Mouse (Mus musculus): ENCODE results near the gene Ncl. TPM values are rescaled to one million over a fixed set of nuclear protein-coding genes. Genes with fewer than 3 reads are reported as not detected.

The Ncl gene
- polyA plus RNA-seq, 1 experiment from 2014 or later: 172 TPM

DNA sequence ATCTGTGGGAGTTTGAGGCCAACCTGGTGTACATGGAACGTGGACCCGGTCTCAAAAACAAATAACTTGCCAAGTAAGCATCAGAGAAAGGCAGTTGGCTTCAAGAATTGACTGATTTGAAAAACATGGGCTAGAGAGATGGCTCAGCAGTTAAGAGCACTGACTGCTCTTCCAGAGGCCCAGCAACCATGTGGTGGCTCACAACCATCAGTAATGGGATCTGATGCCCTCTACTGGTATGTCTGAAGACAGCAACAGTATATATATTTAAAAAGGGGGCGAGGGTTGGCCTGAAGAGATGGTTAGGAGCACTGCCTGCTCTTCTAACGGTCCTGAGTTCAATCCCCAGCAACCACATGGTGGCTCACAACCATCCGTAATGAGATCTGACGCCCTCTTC lies 4.5 kb upstream of the Ncl start:
- H3K36me3 ChIP-seq (ENCODE audit: control insufficient read depth, insufficient read depth): no peaks in the 10 kb centered on the region
- H3K4me1 ChIP-seq (replicated peaks; ENCODE audit: control insufficient read depth, insufficient read depth, low read length): no peaks in the 10 kb centered on the region
- H3K27ac ChIP-seq (ENCODE audit: low read depth, low read length): no peak overlapping the region
- H3K27me3 ChIP-seq (replicated peaks; ENCODE audit: control insufficient read depth, insufficient read depth, low read length): no peaks in the 10 kb centered on the region
- no peaks in the 10 kb centered on the region for H3K9me3 ChIP-seq (ENCODE audit: control insufficient read depth)
- no peak overlapping the region for H3K9ac ChIP-seq (ENCODE audit: low read depth, low read length)
- TF ChIP-seq CTCF (IDR thresholded peaks at IDR 0.05; ENCODE audit: low read depth): peak; percentile 72
- no peak overlapping the region for H3K4me3 ChIP-seq (ENCODE audit: low read depth, low read length)
- H3K4me2 ChIP-seq (replicated peaks; ENCODE audit: low read depth): no peak overlapping the region
- 21% methylated on average over 6 of the region's 6 CpGs for WGBS
- no peak for ATAC-seq

DNA sequence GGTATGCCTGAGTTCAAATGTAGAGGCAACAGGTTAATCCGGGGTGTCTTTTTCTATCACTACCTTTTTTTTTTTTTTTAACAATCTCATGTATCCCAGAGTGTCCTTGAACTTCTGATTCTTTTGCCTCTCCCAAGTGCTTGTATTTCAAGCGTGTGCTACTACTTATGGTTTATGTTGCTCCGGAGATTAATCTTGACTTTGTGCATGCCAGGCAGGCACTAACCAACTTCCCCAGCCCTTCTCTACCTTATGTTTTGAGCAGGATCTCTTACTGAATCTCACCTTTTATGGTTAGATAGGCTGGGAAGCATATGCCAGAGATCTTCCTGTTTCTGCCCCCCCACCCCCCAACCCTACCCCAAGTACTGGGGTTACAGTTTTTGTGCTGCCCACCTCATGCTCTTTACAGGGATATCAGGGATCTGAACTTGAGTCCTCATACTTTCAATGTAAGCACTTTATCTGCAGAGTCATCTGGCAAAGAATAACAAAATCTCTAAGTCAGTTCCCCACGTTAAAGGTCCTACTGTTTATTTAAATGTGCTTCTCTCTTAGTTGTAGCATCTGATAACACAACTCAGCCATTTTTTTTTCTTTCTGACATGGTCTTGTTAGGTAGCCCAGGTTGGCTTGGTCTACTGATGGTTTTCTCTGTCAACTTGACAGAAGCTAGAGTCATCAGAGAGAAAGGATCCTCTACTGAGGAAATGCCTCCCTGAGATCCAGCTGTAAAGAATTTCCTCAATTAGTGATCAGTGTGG lies 2.8 kb upstream of the Ncl start:
- H3K27ac ChIP-seq (ENCODE audit: low read depth, low read length): no peak overlapping the region
- H3K27me3 ChIP-seq (replicated peaks; ENCODE audit: control insufficient read depth, insufficient read depth, low read length): no peaks in the 10 kb centered on the region
- no peaks in the 10 kb centered on the region for H3K4me1 ChIP-seq (replicated peaks; ENCODE audit: control insufficient read depth, insufficient read depth, low read length)
- no peak for ATAC-seq
- no peak overlapping the region for H3K4me3 ChIP-seq (ENCODE audit: low read depth, low read length)
- no peak for TF ChIP-seq CTCF (IDR thresholded peaks at IDR 0.05; ENCODE audit: low read depth)
- H3K9ac ChIP-seq (ENCODE audit: low read depth, low read length): no peak overlapping the region
- H3K36me3 ChIP-seq (ENCODE audit: control insufficient read depth, insufficient read depth): peaks cover 2% of the 10 kb centered on the region
- H3K9me3 ChIP-seq (ENCODE audit: control insufficient read depth): no peaks in the 10 kb centered on the region
- WGBS: 56% methylated on average over 4 of the region's 4 CpGs
- no peak overlapping the region for H3K4me2 ChIP-seq (replicated peaks; ENCODE audit: low read depth)

DNA sequence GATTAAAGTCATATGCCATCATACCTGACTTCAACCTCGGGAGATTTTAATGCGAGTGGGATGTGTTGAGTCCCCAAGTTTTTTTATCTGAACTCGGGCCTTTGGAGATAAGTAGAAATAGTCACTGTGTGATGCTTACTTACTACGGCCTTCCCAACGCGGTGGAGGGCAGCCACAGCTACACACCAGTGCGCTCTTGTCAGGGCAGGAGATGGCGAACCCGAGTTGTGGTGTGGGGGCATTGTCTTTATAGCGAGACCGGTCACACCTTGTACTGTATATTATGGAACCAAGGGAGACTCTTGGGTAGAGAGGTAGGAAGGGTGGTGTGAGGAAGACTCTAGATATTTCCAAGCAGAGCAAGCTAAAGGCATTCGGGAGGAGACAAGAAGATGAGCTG lies 1.2 kb upstream of the Ncl start:
- H3K36me3 ChIP-seq (ENCODE audit: control insufficient read depth, insufficient read depth): peaks cover 18% of the 10 kb centered on the region
- peak overlapping the region; percentile 90 for H3K4me3 ChIP-seq (ENCODE audit: low read depth, low read length)
- no peak for TF ChIP-seq CTCF (IDR thresholded peaks at IDR 0.05; ENCODE audit: low read depth)
- peak overlapping the region; percentile 95 for H3K4me2 ChIP-seq (replicated peaks; ENCODE audit: low read depth)
- ATAC-seq: no peak
- peak overlapping the region; percentile 79; the same call in 1 of the 2 replicates for H3K9ac ChIP-seq (ENCODE audit: low read depth, low read length)
- no peaks in the 10 kb centered on the region for H3K4me1 ChIP-seq (replicated peaks; ENCODE audit: control insufficient read depth, insufficient read depth, low read length)
- H3K27me3 ChIP-seq (replicated peaks; ENCODE audit: control insufficient read depth, insufficient read depth, low read length): no peaks in the 10 kb centered on the region
- WGBS: 12% methylated on average over 12 of the region's 12 CpGs
- no peaks in the 10 kb centered on the region for H3K9me3 ChIP-seq (ENCODE audit: control insufficient read depth)
- no peak overlapping the region for H3K27ac ChIP-seq (ENCODE audit: low read depth, low read length)

- H3K36me3 ChIP-seq (ENCODE audit: control insufficient read depth, insufficient read depth): peaks cover 24% of the 10 kb centered on the region
- no peak for TF ChIP-seq CTCF (IDR thresholded peaks at IDR 0.05; ENCODE audit: low read depth)
- H3K4me3 ChIP-seq (ENCODE audit: low read depth, low read length): peak overlapping the region; percentile 90
- H3K4me2 ChIP-seq (replicated peaks; ENCODE audit: low read depth): peak overlapping the region; percentile 95
- H3K27me3 ChIP-seq (replicated peaks; ENCODE audit: control insufficient read depth, insufficient read depth, low read length): no peaks in the 10 kb centered on the region
- WGBS: 0% methylated on average over 26 of the region's 26 CpGs
- peak; percentile 35 for ATAC-seq
- H3K4me1 ChIP-seq (replicated peaks; ENCODE audit: control insufficient read depth, insufficient read depth, low read length): no peaks in the 10 kb centered on the region
- peak overlapping the region; percentile 79 for H3K9ac ChIP-seq (ENCODE audit: low read depth, low read length)
- H3K27ac ChIP-seq (ENCODE audit: low read depth, low read length): peak overlapping the region; percentile 72
- no peaks in the 10 kb centered on the region for H3K9me3 ChIP-seq (ENCODE audit: control insufficient read depth)
Measured at GRCm38 (mm10) chr1:86359798-86360179, 589 bp upstream of the Ncl start.

DNA sequence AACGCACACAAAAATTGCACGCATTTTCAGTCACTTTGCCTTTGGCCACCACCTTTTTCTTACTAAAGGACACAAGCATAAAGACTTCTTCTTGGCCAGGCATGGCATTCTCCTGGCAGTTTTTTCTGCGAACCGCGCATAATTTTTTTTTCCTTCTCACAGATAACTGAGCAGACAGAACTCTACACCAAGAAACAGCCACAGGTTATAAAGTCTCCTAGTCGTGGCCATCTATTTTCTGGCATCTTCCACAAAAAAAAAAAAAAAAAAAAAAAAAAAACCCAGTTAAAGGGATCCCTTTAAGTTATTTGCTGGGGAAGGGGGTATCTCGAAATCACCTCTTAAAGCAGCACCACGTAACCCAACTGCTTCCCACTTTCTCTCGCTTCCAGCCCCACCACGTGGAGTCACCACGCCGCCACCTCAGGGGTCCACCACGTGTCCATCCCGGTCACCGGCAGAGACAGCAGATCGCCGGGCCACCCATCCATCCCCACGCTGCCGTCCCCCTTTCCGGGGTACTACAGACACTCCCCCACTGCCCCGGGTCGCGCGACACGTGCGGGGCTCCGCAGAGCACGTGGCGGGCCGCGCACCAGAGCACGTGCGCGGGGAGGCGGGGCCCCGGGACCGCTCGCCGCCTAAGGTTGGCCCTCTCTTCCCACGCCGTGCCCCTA lies 833 bp downstream of the Ncl start:
- ATAC-seq: peak; percentile 15; the same call in 1 of the 2 replicates
- Histone ChIP-seq H3K27ac (ENCODE audit: low read depth, low read length) (peak overlapping the region; percentile 100; the same call in 1 of the 2 replicates), H3K4me3 (ENCODE audit: low read depth, low read length) (peak overlapping the region; percentile 90), H3K4me1 (replicated peaks; ENCODE audit: control insufficient read depth, insufficient read depth, low read length) (no peaks in the 10 kb centered on the region), H3K36me3 (ENCODE audit: control insufficient read depth, insufficient read depth) (peaks cover 38% of the 10 kb centered on the region), H3K9me3 (ENCODE audit: control insufficient read depth) (no peaks in the 10 kb centered on the region), H3K9ac (ENCODE audit: low read depth, low read length) (peak overlapping the region; percentile 95), H3K4me2 (replicated peaks; ENCODE audit: low read depth) (peak overlapping the region; percentile 95), H3K27me3 (replicated peaks; ENCODE audit: control insufficient read depth, insufficient read depth, low read length) (no peaks in the 10 kb centered on the region)
- under 1% methylated on average over 41 of the region's 41 CpGs for WGBS
- TF ChIP-seq CTCF (IDR thresholded peaks at IDR 0.05; ENCODE audit: low read depth): no peak

DNA sequence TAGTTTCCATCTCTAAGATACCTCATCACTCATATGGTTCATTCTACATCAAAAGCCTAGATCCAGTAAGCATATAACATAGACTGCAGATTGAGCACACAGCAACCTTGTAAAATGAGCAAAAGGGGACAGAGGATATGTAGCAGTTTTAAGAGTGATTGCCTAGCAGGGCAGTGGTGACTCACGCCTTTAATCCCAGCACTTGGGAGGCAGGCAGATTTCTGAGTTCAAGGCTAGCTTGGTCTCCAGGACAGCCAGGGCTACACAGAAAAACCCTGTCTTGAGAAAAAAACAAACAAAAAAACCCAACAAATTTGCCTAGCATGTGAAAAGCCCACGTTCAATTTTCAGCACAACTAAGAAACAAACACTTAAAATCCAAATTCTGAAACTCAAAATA lies 5.0 kb downstream of the Ncl start:
- no peaks in the 10 kb centered on the region for H3K9me3 ChIP-seq (ENCODE audit: control insufficient read depth)
- no peak overlapping the region for H3K9ac ChIP-seq (ENCODE audit: low read depth, low read length)
- no peak for ATAC-seq

More for the DNA sequence above, 5.0 kb downstream of the Ncl start:
- Histone ChIP-seq H3K27me3 (replicated peaks; ENCODE audit: control insufficient read depth, insufficient read depth, low read length) (no peaks in the 10 kb centered on the region), H3K27ac (ENCODE audit: low read depth, low read length) (no peak overlapping the region), H3K4me3 (ENCODE audit: low read depth, low read length) (no peak overlapping the region), H3K36me3 (ENCODE audit: control insufficient read depth, insufficient read depth) (peaks cover 78% of the 10 kb centered on the region), H3K4me1 (replicated peaks; ENCODE audit: control insufficient read depth, insufficient read depth, low read length) (no peaks in the 10 kb centered on the region), H3K4me2 (replicated peaks; ENCODE audit: low read depth) (no peak overlapping the region)
- no peak for TF ChIP-seq CTCF (IDR thresholded peaks at IDR 0.05; ENCODE audit: low read depth)
- 87% methylated on average over 2 of the region's 2 CpGs for WGBS
